Mouse (Mus musculus) forebrain, embryonic 14.5 days (tissue): Measurements from ENCODE around the gene Zbp1. TPM values are rescaled to one million over a fixed set of nuclear protein-coding genes. Genes with fewer than 3 reads are reported as not detected.

ENCODE experiments used
- polyA plus RNA-seq: library from polyadenylated mRNA; unstranded; fragments of >200 nt; fragmentation: Nextera tagmentation; extraction: Ambion mirVana; gene quantifications from 2 replicates; pipeline ENCODE4 v1.2.1, GENCODE M21; 2014

Zbp1 gene
- polyA plus RNA-seq, 1 experiment from 2014 or later = not detected

Other genes starting within 250 kb of the Zbp1 start
- 0.95 and 1.5 TPM in 2 replicates for gene Spo11, start 241.2 kb downstream of the Zbp1 start, polyA plus RNA-seq
- 148 and 156 TPM in 2 replicates for gene Rae1, start 218.8 kb downstream of the Zbp1 start, polyA plus RNA-seq
- gene Rbm38, start 198.4 kb downstream of the Zbp1 start, polyA plus RNA-seq = 29.9 and 31.1 TPM in 2 replicates
- not detected in 2 replicates for gene Ctcfl, start 99.4 kb downstream of the Zbp1 start, polyA plus RNA-seq
- not detected in 2 replicates for gene Pck1, start 65.9 kb downstream of the Zbp1 start, polyA plus RNA-seq
- gene Pmepa1, start 57.6 kb upstream of the Zbp1 start, polyA plus RNA-seq = 6.9 and 8.8 TPM in 2 replicates